Mouse (Mus musculus) liver, embryonic 11.5 days (tissue): Measurements from ENCODE around the gene Tbcd. TPM values are rescaled to one million over a fixed set of nuclear protein-coding genes. Genes with fewer than 3 reads are reported as not detected.
A peak's percentile ranks its signal among the peaks of the same experiment; 100 is the strongest.

Source experiments
- ATAC-seq: fragments of 200-750 bp; cut with Nextera tagmentation; replicated peaks from 2 replicates; pipeline ENCODE4 v1.8.0; 2017; ENCODE audit warnings: moderate number of reproducible peaks, mild to moderate bottlenecking, moderate TSS enrichment, moderate library complexity; ENCODE audit not compliant: low FRiP score
- DNase-seq: peaks from one replicate; pipeline ENCODE4 v3.0.0-alpha.2; 2017; ENCODE audit warnings: low spot score
- H3K27ac ChIP-seq: fragments of 300-500 bp; sonication (generic); 2 replicates; pipeline ENCODE4 v1.5.1; 2014; ENCODE audit warnings: mild to moderate bottlenecking, low read depth, low read length, control low read depth
- H3K27me3 ChIP-seq: fragments of 300-500 bp; sonication (generic); replicated peaks from 2 replicates; pipeline ENCODE4 v1.6.1; 2014; ENCODE audit warnings: low read length, mixed read lengths; ENCODE audit not compliant: control insufficient read depth, insufficient read depth
- H3K36me3 ChIP-seq: fragments of 300-500 bp; sonication (generic); 2 replicates; pipeline ENCODE4 v1.6.1; 2014; ENCODE audit warnings: mild to moderate bottlenecking, low read length, moderate library complexity, mixed read lengths; ENCODE audit not compliant: control insufficient read depth, insufficient read depth
- H3K4me1 ChIP-seq: fragments of 300-500 bp; sonication (generic); replicated peaks from 2 replicates; pipeline ENCODE4 v1.6.1; 2014; ENCODE audit warnings: low read length, mixed read lengths; ENCODE audit not compliant: control insufficient read depth, insufficient read depth
- H3K4me2 ChIP-seq: fragments of 300-500 bp; sonication (generic); 2 replicates; pipeline ENCODE4 v1.6.1; 2014; ENCODE audit warnings: mild to moderate bottlenecking, control low read depth, moderate library complexity
- H3K4me3 ChIP-seq: fragments of 300-500 bp; sonication (generic); 2 replicates; pipeline ENCODE4 v1.5.1; 2014; ENCODE audit warnings: low read depth, low read length, control low read depth
- H3K9ac ChIP-seq: fragments of 300-500 bp; sonication (generic); 2 replicates; pipeline ENCODE4 v1.6.1; 2014; ENCODE audit warnings: low read depth, low read length, control low read depth
- H3K9me3 ChIP-seq: fragments of 300-500 bp; sonication (generic); 2 replicates; pipeline ENCODE4 v1.6.1; 2016; ENCODE audit warnings: low read length, inconsistent platforms, mixed read lengths; ENCODE audit not compliant: control insufficient read depth
- WGBS: fragments of 180-500 bp; shearing (Covaris S2); extraction: QIAGEN DNeasy Blood & Tissue Kit; methylation state at CpG from one replicate; pipeline ENCODE4 v1.1.7; 2014; 5-methylcytosine and 5-hydroxymethylcytosine counted together
- polyA plus RNA-seq: library from polyadenylated mRNA; unstranded; fragments of >200 nt; fragmentation: Nextera tagmentation; extraction: Ambion mirVana; gene quantifications from 2 replicates; pipeline ENCODE4 v1.2.1, GENCODE M21; 2014

Gene Tbcd
- polyA plus RNA-seq, 1 experiment from 2014 or later, result 35.9 TPM

GRCm38 (mm10) chr11:121549843-121550647 is 98.3 kb downstream of the Tbcd start:
- Histone ChIP-seq H3K36me3 (no peaks in the 10 kb centered on the region), H3K9me3 (no peaks in the 10 kb centered on the region), H3K4me1 (peaks cover 37% of the 10 kb centered on the region), H3K4me3 (no peak overlapping the region), H3K9ac (0 out of 2 replicates have a peak overlapping the region, but pooled peaks have one; percentile 37), H3K27me3 (no peaks in the 10 kb centered on the region), H3K4me2 (no peak overlapping the region), H3K27ac (peak overlapping the region; percentile 79; the same call in 1 of the 2 replicates)
- ATAC-seq (peak; percentile 4; the same call in 1 of the 2 replicates), DNase-seq (no peak)
- 80% methylated on average over 17 of the region's 17 CpGs for WGBS

GRCm38 (mm10) chr11:121551206-121551799 is 99.6 kb downstream of the Tbcd start:
- Histone ChIP-seq H3K27me3 (no peaks in the 10 kb centered on the region), H3K4me2 (no peak overlapping the region), H3K27ac (no peak overlapping the region), H3K36me3 (no peaks in the 10 kb centered on the region), H3K4me1 (peaks cover 37% of the 10 kb centered on the region), H3K4me3 (no peak overlapping the region), H3K9me3 (no peaks in the 10 kb centered on the region), H3K9ac (no peak overlapping the region)
- no peak for ATAC-seq
- 86% methylated on average over 5 of the region's 5 CpGs for WGBS
- no peak for DNase-seq

- Histone ChIP-seq H3K9me3 (no peaks in the 10 kb centered on the region), H3K9ac (no peak overlapping the region), H3K27ac (peak overlapping the region; percentile 25; the same call in 1 of the 2 replicates), H3K4me3 (no peak overlapping the region), H3K36me3 (no peaks in the 10 kb centered on the region), H3K27me3 (no peaks in the 10 kb centered on the region), H3K4me1 (peaks cover 32% of the 10 kb centered on the region), H3K4me2 (no peak overlapping the region)
- DNase-seq (no peak), ATAC-seq (no peak)
- 79% methylated on average over 4 of the region's 4 CpGs for WGBS
These were observed 100.4 kb downstream of the Tbcd start for GRCm38 (mm10) chr11:121552167-121552566.

- Histone ChIP-seq H3K4me3 (no peak overlapping the region), H3K4me2 (no peak overlapping the region), H3K27me3 (no peaks in the 10 kb centered on the region), H3K9ac (no peak overlapping the region), H3K27ac (no peak overlapping the region), H3K4me1 (peaks cover 24% of the 10 kb centered on the region), H3K9me3 (no peaks in the 10 kb centered on the region), H3K36me3 (no peaks in the 10 kb centered on the region)
- no peak for ATAC-seq
- WGBS, result 88% methylated on average over 7 of the region's 7 CpGs
- DNase-seq, result no peak
These were observed 101.2 kb downstream of the Tbcd start for GRCm38 (mm10) chr11:121552846-121553457.

GRCm38 (mm10) chr11:121553458-121553857 is 101.7 kb downstream of the Tbcd start:
- no peaks in the 10 kb centered on the region for H3K9me3 ChIP-seq
- WGBS, result 86% methylated on average over 3 of the region's 3 CpGs
- DNase-seq (no peak), ATAC-seq (no peak)
- no peak overlapping the region for H3K4me3 ChIP-seq
- H3K27ac ChIP-seq, result no peak overlapping the region
- peaks cover 19% of the 10 kb centered on the region for H3K4me1 ChIP-seq
- no peak overlapping the region for H3K9ac ChIP-seq
- no peaks in the 10 kb centered on the region for H3K27me3 ChIP-seq
- no peak overlapping the region for H3K4me2 ChIP-seq
- no peaks in the 10 kb centered on the region for H3K36me3 ChIP-seq

- no peak overlapping the region for H3K27ac ChIP-seq
- H3K4me1 ChIP-seq, result peaks cover 4% of the 10 kb centered on the region; the same call in 1 of the 2 replicates
- DNase-seq, result no peak
These were observed 105.0 kb downstream of the Tbcd start for GRCm38 (mm10) chr11:121556727-121557126.

GRCm38 (mm10) chr11:121557946-121558345 is 106.2 kb downstream of the Tbcd start:
- WGBS, result 97% methylated on average over 1 of the region's 1 CpGs
- Histone ChIP-seq H3K4me2 (no peak overlapping the region), H3K9ac (no peak overlapping the region), H3K9me3 (no peaks in the 10 kb centered on the region), H3K36me3 (no peaks in the 10 kb centered on the region), H3K27ac (no peak overlapping the region), H3K4me3 (no peak overlapping the region), H3K4me1 (peaks cover 4% of the 10 kb centered on the region; the same call in 1 of the 2 replicates), H3K27me3 (no peaks in the 10 kb centered on the region)
- DNase-seq (no peak), ATAC-seq (no peak)

More at GRCm38 (mm10) chr11:121556727-121557126, 105.0 kb downstream of the Tbcd start:
- no peak overlapping the region for H3K9ac ChIP-seq
- no peak for ATAC-seq
- no peaks in the 10 kb centered on the region for H3K27me3 ChIP-seq
- no peak overlapping the region for H3K4me3 ChIP-seq
- 79% methylated on average over 1 of the region's 1 CpGs for WGBS
- no peak overlapping the region for H3K4me2 ChIP-seq
- no peaks in the 10 kb centered on the region for H3K9me3 ChIP-seq
- no peaks in the 10 kb centered on the region for H3K36me3 ChIP-seq

- ATAC-seq (no peak), DNase-seq (no peak)
- Histone ChIP-seq H3K36me3 (no peaks in the 10 kb centered on the region), H3K4me3 (no peak overlapping the region), H3K4me2 (no peak overlapping the region), H3K9ac (no peak overlapping the region), H3K4me1 (peaks cover 4% of the 10 kb centered on the region; the same call in 1 of the 2 replicates), H3K9me3 (no peaks in the 10 kb centered on the region), H3K27ac (0 out of 2 replicates have a peak overlapping the region, but pooled peaks have one; percentile 21), H3K27me3 (no peaks in the 10 kb centered on the region)
- WGBS, result 80% methylated on average over 3 of the region's 3 CpGs
These were observed 106.8 kb downstream of the Tbcd start for GRCm38 (mm10) chr11:121558522-121558921.
